Mouse (Mus musculus) urinary bladder, postnatal 36 days (tissue): ENCODE data around the gene Scgb2b21.
"Not testable (repeated sequence)": the region's sequence is repeated elsewhere in the genome, so short reads cannot be mapped to it uniquely, and the experiment has no call there.

ENCODE experiments used
- DNase-seq, 2 experiments: peaks; one replicate each; pipeline ENCODE4 v3.0.0; 2022; ENCODE audit warnings: low spot score in 2 of 2, mixed read lengths in 1 of 2

Scgb2b21 gene

DNA sequence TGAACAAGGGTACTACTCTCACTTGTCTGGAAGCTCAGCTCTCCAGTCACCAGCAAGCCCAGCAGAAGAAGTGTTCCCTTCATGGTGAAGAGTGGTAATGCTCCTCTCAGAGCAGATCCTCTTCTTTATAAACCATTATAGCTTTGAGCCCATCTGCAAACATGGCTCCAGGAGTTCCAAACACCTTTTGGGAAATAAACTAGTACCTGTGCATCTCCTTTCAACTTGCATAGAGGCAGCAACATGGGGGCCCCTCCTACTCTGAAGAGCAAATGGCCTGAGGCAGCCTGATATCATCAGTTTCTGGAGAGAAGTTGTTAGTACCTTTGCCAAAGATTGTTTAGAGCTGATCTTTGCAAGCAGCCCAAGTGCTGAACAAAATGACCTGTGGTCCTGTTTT is at the start of gene Scgb2b21:
Gene Scgb2b21 (minus strand): TSS at position 101 of the 400 bp plus-strand sequence.
- no peak for DNase-seq

DNA sequence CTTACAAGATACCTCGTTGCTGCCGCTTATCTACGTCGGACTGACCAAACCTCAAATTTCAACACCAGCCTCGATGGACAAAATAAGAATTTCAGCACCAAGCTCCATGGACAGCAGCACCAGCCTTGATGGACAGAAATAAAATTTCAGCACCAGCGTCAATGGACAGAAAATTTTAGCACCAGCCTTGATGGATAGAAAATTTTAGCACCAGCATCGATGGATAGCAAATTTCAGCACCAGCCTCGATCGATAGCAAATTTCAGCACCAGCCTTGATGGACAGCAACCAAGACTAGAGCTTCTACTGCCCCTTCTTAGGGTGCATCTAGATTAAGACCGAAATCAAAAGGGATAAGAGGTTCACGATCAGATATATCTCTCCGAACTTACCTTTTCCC is 23.2 kb upstream of the Scgb2b21 start:
- not testable (repeated sequence) for DNase-seq
